In genomic region chr2:19322448-19322847, GRCm38 (mm10) we compare ENCODE assay signal across 18 mouse cellular contexts.
"Had no signal": no experiment of that assay in that cellular context is flagged by ENCODE, and none has a peak within 500 bp of the region (broad histone marks: within the 10 kb centered on the region; RNA-seq: fewer than 3 reads in every experiment).

No protein-coding gene starts in this region.

- DNase-seq: lung, adult 18-20 months; lung, embryonic 14.5 days; lung, postnatal 10 days; lung, postnatal 4 days; retina, postnatal 1 day; right cerebral cortex, adult 18-20 months; right cerebral cortex, postnatal 25 days; right cerebral cortex, postnatal 4 days; spleen, adult 18-20 months; thymus, adult 18-20 months; thymus, postnatal 14 days; thymus, postnatal 36 days had no signal

- H3K4me1 ChIP-seq: midbrain, embryonic 10.5 days; midbrain, embryonic 12.5 days; midbrain, embryonic 15.5 days; neural tube, embryonic 13.5 days; neural tube, embryonic 15.5 days had no signal

- H3K9me3 ChIP-seq: midbrain, embryonic 10.5 days; midbrain, embryonic 12.5 days; midbrain, embryonic 15.5 days; neural tube, embryonic 13.5 days; neural tube, embryonic 15.5 days had no signal

- H3K4me3 ChIP-seq: midbrain, embryonic 10.5 days; midbrain, embryonic 12.5 days; midbrain, embryonic 15.5 days; myocyte; neural tube, embryonic 13.5 days; neural tube, embryonic 15.5 days had no signal

- H3K27ac ChIP-seq: midbrain, embryonic 10.5 days; midbrain, embryonic 12.5 days; midbrain, embryonic 15.5 days; neural tube, embryonic 13.5 days; neural tube, embryonic 15.5 days had no signal

- H3K36me3 ChIP-seq: midbrain, embryonic 10.5 days; midbrain, embryonic 12.5 days; midbrain, embryonic 15.5 days; neural tube, embryonic 13.5 days; neural tube, embryonic 15.5 days had no signal

- H3K4me2 ChIP-seq: lung, embryonic 14.5 days; midbrain, embryonic 12.5 days; midbrain, embryonic 15.5 days; neural tube, embryonic 13.5 days; neural tube, embryonic 15.5 days had no signal

- H3K27me3 ChIP-seq: midbrain, embryonic 12.5 days; midbrain, embryonic 15.5 days; neural tube, embryonic 13.5 days; neural tube, embryonic 15.5 days had no signal

- H3K9ac ChIP-seq: lung, embryonic 14.5 days; midbrain, embryonic 12.5 days; midbrain, embryonic 15.5 days; neural tube, embryonic 13.5 days; neural tube, embryonic 15.5 days had no signal

- ATAC-seq: midbrain, embryonic 15.5 days had no signal
